Mouse (Mus musculus) forebrain, postnatal 0 days (tissue): Measurements from ENCODE around the gene Togaram1. TPM values are rescaled to one million over a fixed set of nuclear protein-coding genes. Genes with fewer than 3 reads are reported as not detected.

Source experiments
- ATAC-seq: fragments of 200-750 bp; cut with Nextera tagmentation; 2 replicates; pipeline ENCODE4 v1.8.0; 2017; ENCODE audit warnings: mild to moderate bottlenecking, moderate library complexity
- DNase-seq: peaks from one replicate; pipeline ENCODE4 v3.0.0-alpha.2; 2015
- H3K27ac ChIP-seq: fragments of 300-500 bp; sonication (generic); 2 replicates; pipeline ENCODE4 v1.5.1; 2014; ENCODE audit warnings: low read depth, mild to moderate bottlenecking, antibody characterized with exemption, low read length, moderate library complexity, mixed read lengths
- H3K27me3 ChIP-seq: fragments of 300-500 bp; sonication (generic); 2 replicates; pipeline ENCODE4 v1.6.1; 2014; ENCODE audit warnings: mild to moderate bottlenecking, low read length, mixed read lengths; ENCODE audit not compliant: insufficient read depth
- H3K36me3 ChIP-seq: fragments of 300-500 bp; sonication (generic); 2 replicates; pipeline ENCODE4 v1.6.1; 2014; ENCODE audit warnings: mild to moderate bottlenecking, moderate library complexity; ENCODE audit not compliant: insufficient read depth
- H3K4me1 ChIP-seq: fragments of 300-500 bp; sonication (generic); 2 replicates; pipeline ENCODE4 v1.6.1; 2014; ENCODE audit warnings: antibody characterized with exemption; ENCODE audit not compliant: insufficient read depth
- H3K4me2 ChIP-seq: fragments of 300-500 bp; sonication (generic); 2 replicates; pipeline ENCODE4 v1.6.1; 2014; ENCODE audit warnings: low read depth, mild to moderate bottlenecking, moderate library complexity
- H3K4me3 ChIP-seq: fragments of 300-500 bp; sonication (generic); 2 replicates; pipeline ENCODE4 v1.5.1; 2014; ENCODE audit warnings: low read depth, low read length, mixed read lengths
- H3K9ac ChIP-seq: fragments of 300-500 bp; sonication (generic); 2 replicates; pipeline ENCODE4 v1.6.1; 2014; ENCODE audit warnings: mild to moderate bottlenecking
- H3K9me3 ChIP-seq: fragments of 300-500 bp; sonication (generic); 2 replicates; pipeline ENCODE4 v1.6.1; 2016; ENCODE audit warnings: low read length
- CTCF ChIP-seq: sonication (generic); IDR thresholded peaks from 2 replicates; pipeline ENCODE4 v1.5.1; 2016; ENCODE audit warnings: antibody characterized with exemption, control low read depth, low read depth
- WGBS: fragments of 180-500 bp; shearing (Covaris S2); extraction: QIAGEN DNeasy Blood & Tissue Kit; methylation state at CpG from one replicate; pipeline ENCODE4 v1.1.7; 2014; 5-methylcytosine and 5-hydroxymethylcytosine counted together
- polyA plus RNA-seq: library from polyadenylated mRNA; unstranded; fragments of >200 nt; fragmentation: Nextera tagmentation; extraction: Ambion mirVana; gene quantifications from 2 replicates; pipeline ENCODE4 v1.2.1, GENCODE M21; 2015
- total RNA-seq: library from RNA; depleted of rRNA; stranded (reverse); fragments of >200 nt; gene quantifications from 2 replicates; pipeline ENCODE4 v1.2.3, GENCODE M21; 2014

Gene Togaram1
- total and polyA plus RNA-seq, 2 experiments from 2014 or later: 15.2 to 30.1 TPM

GRCm38 (mm10) chr12:64966652-64967435, 1.2 kb downstream of the Togaram1 start:
- H3K9ac ChIP-seq: peak overlapping the region; percentile 72
- peak overlapping the region; percentile 68 for H3K4me3 ChIP-seq
- ATAC-seq (no peak), DNase-seq (no peak)
- H3K4me1 ChIP-seq: peaks cover 28% of the 10 kb centered on the region
- H3K36me3 ChIP-seq: no peaks in the 10 kb centered on the region
- TF ChIP-seq CTCF: no peak
- 2% methylated on average over 19 of the region's 19 CpGs for WGBS
- no peaks in the 10 kb centered on the region for H3K9me3 ChIP-seq
- peak overlapping the region; percentile 72 for H3K4me2 ChIP-seq
- no peaks in the 10 kb centered on the region for H3K27me3 ChIP-seq
- H3K27ac ChIP-seq: peak overlapping the region; percentile 92

- 0% methylated on average over 9 of the region's 9 CpGs for WGBS
- H3K4me3 ChIP-seq: peak overlapping the region; percentile 68
- no peaks in the 10 kb centered on the region for H3K9me3 ChIP-seq
- peaks cover 33% of the 10 kb centered on the region for H3K4me1 ChIP-seq
- ATAC-seq (no peak), DNase-seq (no peak)
- no peaks in the 10 kb centered on the region for H3K36me3 ChIP-seq
- no peaks in the 10 kb centered on the region for H3K27me3 ChIP-seq
- peak overlapping the region; percentile 72 for H3K9ac ChIP-seq
- no peak overlapping the region for H3K27ac ChIP-seq
- peak overlapping the region; percentile 72 for H3K4me2 ChIP-seq
- no peak for TF ChIP-seq CTCF
These were observed 1.9 kb downstream of the Togaram1 start for GRCm38 (mm10) chr12:64967470-64967869.

- no peaks in the 10 kb centered on the region for H3K36me3 ChIP-seq
- 0% methylated on average over 2 of the region's 2 CpGs for WGBS
- ATAC-seq: no peak
These were observed 2.5 kb downstream of the Togaram1 start for GRCm38 (mm10) chr12:64968067-64968466.

GRCm38 (mm10) chr12:64971399-64971798, 5.8 kb downstream of the Togaram1 start:
- H3K4me1 ChIP-seq: peaks cover 24% of the 10 kb centered on the region

More at GRCm38 (mm10) chr12:64968067-64968466, 2.5 kb downstream of the Togaram1 start:
- H3K9me3 ChIP-seq: no peaks in the 10 kb centered on the region
- H3K9ac ChIP-seq: peak overlapping the region; percentile 72; the same call in 1 of the 2 replicates
- no peaks in the 10 kb centered on the region for H3K27me3 ChIP-seq
- DNase-seq: no peak
- peak overlapping the region; percentile 72 for H3K4me2 ChIP-seq
- no peak for TF ChIP-seq CTCF
- peaks cover 33% of the 10 kb centered on the region for H3K4me1 ChIP-seq
- peak overlapping the region; percentile 68 for H3K4me3 ChIP-seq
- H3K27ac ChIP-seq: no peak overlapping the region

GRCm38 (mm10) chr12:64972063-64972462, 6.5 kb downstream of the Togaram1 start:
- 64% methylated on average over 6 of the region's 6 CpGs for WGBS
- no peak for TF ChIP-seq CTCF
- ATAC-seq: no peak
- no peaks in the 10 kb centered on the region for H3K9me3 ChIP-seq
- no peak overlapping the region for H3K27ac ChIP-seq
- H3K4me2 ChIP-seq: peak overlapping the region; percentile 27
- no peak for DNase-seq
- no peaks in the 10 kb centered on the region for H3K27me3 ChIP-seq
- no peak overlapping the region for H3K4me3 ChIP-seq
- no peak overlapping the region for H3K9ac ChIP-seq
- H3K4me1 ChIP-seq: peaks cover 24% of the 10 kb centered on the region
- no peaks in the 10 kb centered on the region; the same call in 1 of the 2 replicates for H3K36me3 ChIP-seq

More at GRCm38 (mm10) chr12:64971399-64971798, 5.8 kb downstream of the Togaram1 start:
- Histone ChIP-seq H3K9me3 (no peaks in the 10 kb centered on the region), H3K27me3 (no peaks in the 10 kb centered on the region), H3K27ac (no peak overlapping the region), H3K36me3 (no peaks in the 10 kb centered on the region), H3K9ac (no peak overlapping the region), H3K4me2 (peak overlapping the region; percentile 6; the same call in 1 of the 2 replicates), H3K4me3 (no peak overlapping the region)
- DNase-seq: no peak
- TF ChIP-seq CTCF: no peak
- no peak for ATAC-seq

- WGBS: 72% methylated on average over 6 of the region's 6 CpGs
- Histone ChIP-seq H3K4me1 (peaks cover 11% of the 10 kb centered on the region; the same call in 1 of the 2 replicates), H3K9ac (no peak overlapping the region), H3K27me3 (no peaks in the 10 kb centered on the region), H3K4me3 (no peak overlapping the region), H3K36me3 (peaks cover 22% of the 10 kb centered on the region), H3K9me3 (no peaks in the 10 kb centered on the region), H3K4me2 (no peak overlapping the region), H3K27ac (no peak overlapping the region)
- ATAC-seq (no peak), DNase-seq (no peak)
- no peak for TF ChIP-seq CTCF
These were observed 10.0 kb downstream of the Togaram1 start for GRCm38 (mm10) chr12:64975558-64975957.

GRCm38 (mm10) chr12:64976191-64976590, 10.6 kb downstream of the Togaram1 start:
- TF ChIP-seq CTCF: no peak
- Histone ChIP-seq H3K4me1 (peaks cover 5% of the 10 kb centered on the region; the same call in 1 of the 2 replicates), H3K36me3 (peaks cover 22% of the 10 kb centered on the region), H3K9me3 (no peaks in the 10 kb centered on the region), H3K9ac (no peak overlapping the region), H3K27me3 (no peaks in the 10 kb centered on the region), H3K27ac (no peak overlapping the region), H3K4me3 (no peak overlapping the region), H3K4me2 (no peak overlapping the region)
- DNase-seq: no peak
- WGBS: 60% methylated on average over 1 of the region's 1 CpGs
- ATAC-seq: no peak
